Mouse (Mus musculus): ENCODE results near the gene Vstm2b. TPM values are rescaled to one million over a fixed set of nuclear protein-coding genes. Genes with fewer than 3 reads are reported as not detected.

Vstm2b gene
- 2.6 and 3.0 TPM in 2 replicates for polyA plus RNA-seq (2012; rRNA removed)

- Histone ChIP-seq H3K4me3 (ENCODE audit: insufficient read depth, low read depth, low read length) (peak within 1 kb of the TSS; percentile 36), H3K4me1 (ENCODE audit: control insufficient read depth, insufficient read depth, low read length) (no peaks in the 10 kb centered on the region), H3K27me3 (replicated peaks; ENCODE audit: control insufficient read depth, insufficient read depth, low read length) (0 out of 2 replicates have a peak, but pooled peaks cover 2% of the 10 kb centered on the region), H3K36me3 (ENCODE audit: control insufficient read depth, insufficient read depth, low read length) (no peaks in the 10 kb centered on the region), H3K27ac (ENCODE audit: insufficient read depth, low read depth, low read length) (no peak within 1 kb of the TSS)
- WGBS, result 4% methylated on average over 24 of the region's 35 CpGs
- TF ChIP-seq CTCF (conservative IDR thresholded peaks at IDR 0.05; ENCODE audit: insufficient read depth, insufficient read length, low read depth, low read length), result no peak
- TF ChIP-seq POLR2A (IDR thresholded peaks at IDR 0.05; ENCODE audit: low read depth, low read length), result no peak
- no peak for DNase-seq
Measured at GRCm38 (mm10) chr7:40898096-40898710, at the start of gene Vstm2b. Gene Vstm2b, plus strand, starts transcription at chr7:40898328.

- Histone ChIP-seq H3K4me1 (ENCODE audit: control insufficient read depth, insufficient read depth, low read length) (no peaks in the 10 kb centered on the region), H3K27ac (ENCODE audit: insufficient read depth, low read depth, low read length) (no peak overlapping the region), H3K36me3 (ENCODE audit: control insufficient read depth, insufficient read depth, low read length) (no peaks in the 10 kb centered on the region), H3K27me3 (replicated peaks; ENCODE audit: control insufficient read depth, insufficient read depth, low read length) (no peaks in the 10 kb centered on the region), H3K4me3 (ENCODE audit: insufficient read depth, low read depth, low read length) (no peak overlapping the region)
- DNase-seq, result peak; percentile 59
- TF ChIP-seq POLR2A (IDR thresholded peaks at IDR 0.05; ENCODE audit: low read depth, low read length), result no peak
- TF ChIP-seq CTCF (conservative IDR thresholded peaks at IDR 0.05; ENCODE audit: insufficient read depth, insufficient read length, low read depth, low read length), result no peak
- WGBS, result 59% methylated on average over 7 of the region's 7 CpGs
Measured at GRCm38 (mm10) chr7:40856088-40856625, 42.0 kb upstream of the Vstm2b start.

DNA sequence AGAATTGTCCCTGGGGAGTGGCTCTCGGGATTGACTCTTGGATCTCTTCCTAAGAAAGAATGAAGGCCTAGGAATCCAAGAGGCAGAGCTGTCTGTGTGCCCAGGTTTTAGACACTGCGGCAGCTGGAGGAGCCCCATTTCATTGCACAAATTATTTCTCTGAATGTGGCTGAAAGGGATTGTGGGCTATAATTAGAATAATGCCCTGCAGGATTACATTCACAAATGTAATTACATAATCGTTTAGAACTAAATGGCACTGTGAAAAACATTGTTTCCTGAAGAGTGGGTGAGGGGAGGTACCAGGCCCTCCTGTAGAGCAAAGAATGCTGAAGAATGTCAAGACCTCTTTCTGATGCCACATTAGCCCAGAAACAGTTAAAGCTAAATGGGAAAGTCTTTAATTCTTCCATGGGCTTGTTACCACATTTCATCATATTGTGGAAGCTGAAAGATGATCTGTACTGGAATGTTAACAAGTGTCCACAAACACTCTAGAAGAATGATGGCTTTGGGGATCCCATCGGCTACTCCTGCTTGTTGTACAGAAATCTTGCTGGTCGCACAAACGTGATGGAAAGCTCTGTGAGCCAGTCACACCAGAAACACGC is 24.6 kb upstream of the Vstm2b start:
- no peak for DNase-seq
- H3K4me3 ChIP-seq (ENCODE audit: insufficient read depth, low read depth, low read length), result no peak overlapping the region
- H3K27ac ChIP-seq (ENCODE audit: insufficient read depth, low read depth, low read length), result no peak overlapping the region
- 55% methylated on average over 7 of the region's 7 CpGs for WGBS
- H3K27me3 ChIP-seq (replicated peaks; ENCODE audit: control insufficient read depth, insufficient read depth, low read length), result no peaks in the 10 kb centered on the region
- no peaks in the 10 kb centered on the region for H3K4me1 ChIP-seq (ENCODE audit: control insufficient read depth, insufficient read depth, low read length)
- H3K36me3 ChIP-seq (ENCODE audit: control insufficient read depth, insufficient read depth, low read length), result no peaks in the 10 kb centered on the region
- TF ChIP-seq POLR2A (IDR thresholded peaks at IDR 0.05; ENCODE audit: low read depth, low read length), result no peak
- TF ChIP-seq CTCF (conservative IDR thresholded peaks at IDR 0.05; ENCODE audit: insufficient read depth, insufficient read length, low read depth, low read length), result no peak

- 40% methylated on average over 8 of the region's 8 CpGs for WGBS
- DNase-seq, result peak; percentile 71
- TF ChIP-seq POLR2A (IDR thresholded peaks at IDR 0.05; ENCODE audit: low read depth, low read length) (no peak), CTCF (conservative IDR thresholded peaks at IDR 0.05; ENCODE audit: insufficient read depth, insufficient read length, low read depth, low read length) (no peak)
- no peaks in the 10 kb centered on the region for H3K27me3 ChIP-seq (replicated peaks; ENCODE audit: control insufficient read depth, insufficient read depth, low read length)
- H3K4me1 ChIP-seq (ENCODE audit: control insufficient read depth, insufficient read depth, low read length), result no peaks in the 10 kb centered on the region
- H3K36me3 ChIP-seq (ENCODE audit: control insufficient read depth, insufficient read depth, low read length), result no peaks in the 10 kb centered on the region
- no peak overlapping the region for H3K27ac ChIP-seq (ENCODE audit: insufficient read depth, low read depth, low read length)
- no peak overlapping the region for H3K4me3 ChIP-seq (ENCODE audit: insufficient read depth, low read depth, low read length)
Measured at GRCm38 (mm10) chr7:40884855-40885489, 13.2 kb upstream of the Vstm2b start.

GRCm38 (mm10) chr7:40888358-40888757 is 9.8 kb upstream of the Vstm2b start:
- no peaks in the 10 kb centered on the region for H3K36me3 ChIP-seq (ENCODE audit: control insufficient read depth, insufficient read depth, low read length)
- DNase-seq, result peak; percentile 40
- H3K4me3 ChIP-seq (ENCODE audit: insufficient read depth, low read depth, low read length), result no peak overlapping the region
- no peaks in the 10 kb centered on the region for H3K27me3 ChIP-seq (replicated peaks; ENCODE audit: control insufficient read depth, insufficient read depth, low read length)
- WGBS, result 58% methylated on average over 3 of the region's 3 CpGs
- no peak overlapping the region for H3K27ac ChIP-seq (ENCODE audit: insufficient read depth, low read depth, low read length)
- H3K4me1 ChIP-seq (ENCODE audit: control insufficient read depth, insufficient read depth, low read length), result no peaks in the 10 kb centered on the region
- TF ChIP-seq POLR2A (IDR thresholded peaks at IDR 0.05; ENCODE audit: low read depth, low read length) (no peak), CTCF (conservative IDR thresholded peaks at IDR 0.05; ENCODE audit: insufficient read depth, insufficient read length, low read depth, low read length) (no peak)

- no peak for DNase-seq
- Histone ChIP-seq H3K27me3 (replicated peaks; ENCODE audit: control insufficient read depth, insufficient read depth, low read length) (0 out of 2 replicates have a peak, but pooled peaks cover 2% of the 10 kb centered on the region), H3K4me3 (ENCODE audit: insufficient read depth, low read depth, low read length) (no peak overlapping the region), H3K4me1 (ENCODE audit: control insufficient read depth, insufficient read depth, low read length) (no peaks in the 10 kb centered on the region), H3K36me3 (ENCODE audit: control insufficient read depth, insufficient read depth, low read length) (no peaks in the 10 kb centered on the region), H3K27ac (ENCODE audit: insufficient read depth, low read depth, low read length) (no peak overlapping the region)
- WGBS, result 59% methylated on average over 4 of the region's 4 CpGs
- no peak for TF ChIP-seq POLR2A (IDR thresholded peaks at IDR 0.05; ENCODE audit: low read depth, low read length)
- 0 out of 2 replicates have a peak, but pooled peaks have one; percentile 5 for TF ChIP-seq CTCF (conservative IDR thresholded peaks at IDR 0.05; ENCODE audit: insufficient read depth, insufficient read length, low read depth, low read length)
Measured at GRCm38 (mm10) chr7:40896964-40897363, 1.2 kb upstream of the Vstm2b start.
